Mouse (Mus musculus): Measurements from ENCODE around the gene Ndufaf8. TPM values are rescaled to one million over a fixed set of nuclear protein-coding genes. Genes with fewer than 3 reads are reported as not detected.

The Ndufaf8 gene
- polyA plus RNA-seq, 1 experiment from 2014 or later = 98.9 TPM

- H3K9ac ChIP-seq (replicated peaks; ENCODE audit: low read length) = no peak overlapping the region
- no peaks in the 10 kb centered on the region; the same call in 1 of the 2 replicates for H3K4me1 ChIP-seq (ENCODE audit: insufficient read depth, low read length)
- no peak overlapping the region for H3K4me2 ChIP-seq (replicated peaks; ENCODE audit: low read depth, low read length)
- H3K27ac ChIP-seq (ENCODE audit: low read length) = no peak overlapping the region
- WGBS = 91% methylated on average over 11 of the region's 11 CpGs
- ATAC-seq (ENCODE audit: low FRiP score, low TSS enrichment) = no peak
- no peak overlapping the region for H3K4me3 ChIP-seq (ENCODE audit: low read length)
- no peaks in the 10 kb centered on the region for H3K9me3 ChIP-seq (ENCODE audit: low read length)
- H3K36me3 ChIP-seq (ENCODE audit: insufficient read depth, low read length) = peaks cover 5% of the 10 kb centered on the region; the same call in 1 of the 2 replicates
- H3K27me3 ChIP-seq (ENCODE audit: insufficient read depth, low read length) = no peaks in the 10 kb centered on the region
Measured at GRCm38 (mm10) chr11:120064668-120065040, 34.1 kb upstream of the Ndufaf8 start.

DNA sequence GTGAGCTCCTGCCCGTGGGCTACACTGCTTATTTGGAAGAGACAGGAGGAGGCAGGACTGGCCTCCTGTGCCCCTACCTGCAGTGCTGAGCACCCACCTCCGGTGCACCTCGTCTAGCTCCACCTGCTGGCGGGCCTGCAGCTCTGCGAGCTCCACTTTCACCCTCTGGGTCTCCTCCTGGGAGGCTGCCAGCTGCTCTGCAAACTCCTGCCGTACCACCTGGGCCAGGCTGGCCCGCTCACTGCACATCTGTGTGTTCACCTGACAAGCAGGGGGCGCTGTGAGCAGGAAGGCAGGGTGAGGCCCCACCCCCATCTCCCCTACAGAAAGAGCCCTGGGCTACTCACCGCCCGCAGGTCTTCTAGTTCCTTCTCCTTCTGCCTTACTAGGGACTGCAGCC, 33.4 kb upstream of the Ndufaf8 start:
- peak; percentile 32 for ATAC-seq (ENCODE audit: low FRiP score, low TSS enrichment)

GRCm38 (mm10) chr11:120067834-120068233, 30.9 kb upstream of the Ndufaf8 start:
- no peaks in the 10 kb centered on the region for H3K9me3 ChIP-seq (ENCODE audit: low read length)
- ATAC-seq (ENCODE audit: low FRiP score, low TSS enrichment) = no peak
- H3K4me3 ChIP-seq (ENCODE audit: low read length) = no peak overlapping the region
- H3K4me1 ChIP-seq (ENCODE audit: insufficient read depth, low read length) = no peaks in the 10 kb centered on the region
- no peaks in the 10 kb centered on the region for H3K27me3 ChIP-seq (ENCODE audit: insufficient read depth, low read length)
- H3K9ac ChIP-seq (replicated peaks; ENCODE audit: low read length) = no peak overlapping the region
- H3K36me3 ChIP-seq (ENCODE audit: insufficient read depth, low read length) = peaks cover 23% of the 10 kb centered on the region
- 55% methylated on average over 17 of the region's 17 CpGs for WGBS
- H3K27ac ChIP-seq (ENCODE audit: low read length) = no peak overlapping the region
- H3K4me2 ChIP-seq (replicated peaks; ENCODE audit: low read depth, low read length) = no peak overlapping the region

More for the DNA sequence above, 33.4 kb upstream of the Ndufaf8 start:
- Histone ChIP-seq H3K9me3 (ENCODE audit: low read length) (no peaks in the 10 kb centered on the region), H3K4me3 (ENCODE audit: low read length) (no peak overlapping the region), H3K4me2 (replicated peaks; ENCODE audit: low read depth, low read length) (no peak overlapping the region), H3K36me3 (ENCODE audit: insufficient read depth, low read length) (peaks cover 7% of the 10 kb centered on the region; the same call in 1 of the 2 replicates), H3K9ac (replicated peaks; ENCODE audit: low read length) (no peak overlapping the region), H3K4me1 (ENCODE audit: insufficient read depth, low read length) (no peaks in the 10 kb centered on the region; the same call in 1 of the 2 replicates), H3K27ac (ENCODE audit: low read length) (no peak overlapping the region), H3K27me3 (ENCODE audit: insufficient read depth, low read length) (no peaks in the 10 kb centered on the region)
- WGBS = 39% methylated on average over 10 of the region's 10 CpGs

GRCm38 (mm10) chr11:120069261-120069660, 29.5 kb upstream of the Ndufaf8 start:
- no peak for ATAC-seq (ENCODE audit: low FRiP score, low TSS enrichment)
- Histone ChIP-seq H3K4me3 (ENCODE audit: low read length) (no peak overlapping the region), H3K4me1 (ENCODE audit: insufficient read depth, low read length) (no peaks in the 10 kb centered on the region), H3K9ac (replicated peaks; ENCODE audit: low read length) (no peak overlapping the region), H3K9me3 (ENCODE audit: low read length) (no peaks in the 10 kb centered on the region), H3K4me2 (replicated peaks; ENCODE audit: low read depth, low read length) (no peak overlapping the region), H3K27me3 (ENCODE audit: insufficient read depth, low read length) (no peaks in the 10 kb centered on the region), H3K27ac (ENCODE audit: low read length) (no peak overlapping the region), H3K36me3 (ENCODE audit: insufficient read depth, low read length) (peaks cover 26% of the 10 kb centered on the region)
- 31% methylated on average over 11 of the region's 11 CpGs for WGBS

DNA sequence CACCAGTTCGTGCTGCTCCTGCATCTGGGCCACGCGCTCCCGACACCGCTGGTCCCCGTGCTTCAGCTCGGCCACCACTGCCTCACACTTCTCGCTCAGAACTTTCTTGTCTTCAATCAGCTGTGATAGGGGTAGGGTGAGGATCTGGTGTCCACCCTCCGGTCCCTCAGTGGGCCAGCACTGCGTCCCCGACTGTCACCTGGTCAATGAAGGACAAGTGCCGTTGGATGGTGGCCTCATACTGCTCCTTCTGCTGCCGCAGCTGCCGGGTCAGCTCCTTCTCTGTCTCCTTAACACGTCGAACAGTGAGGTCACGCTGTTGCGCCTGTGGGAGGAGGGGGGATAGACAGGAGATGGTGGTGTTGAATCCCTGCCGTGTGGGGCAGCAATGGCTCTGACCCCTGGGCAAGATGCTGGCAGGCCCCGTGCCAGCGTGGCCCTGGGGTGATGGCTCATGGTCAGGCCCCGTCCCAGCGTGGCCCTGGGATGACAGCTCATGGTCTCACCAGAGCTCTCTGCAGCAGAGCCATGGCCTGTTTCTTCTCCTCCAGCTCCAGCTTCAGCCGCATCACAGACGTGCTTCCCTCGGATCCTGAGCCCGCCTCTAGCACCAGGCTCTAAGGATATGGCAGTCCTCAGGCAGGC, 28.3 kb upstream of the Ndufaf8 start:
- ATAC-seq (ENCODE audit: low FRiP score, low TSS enrichment) = no peak
- Histone ChIP-seq H3K9ac (replicated peaks; ENCODE audit: low read length) (no peak overlapping the region), H3K9me3 (ENCODE audit: low read length) (no peaks in the 10 kb centered on the region), H3K27ac (ENCODE audit: low read length) (no peak overlapping the region), H3K36me3 (ENCODE audit: insufficient read depth, low read length) (peaks cover 23% of the 10 kb centered on the region), H3K4me3 (ENCODE audit: low read length) (no peak overlapping the region), H3K27me3 (ENCODE audit: insufficient read depth, low read length) (no peaks in the 10 kb centered on the region), H3K4me1 (ENCODE audit: insufficient read depth, low read length) (no peaks in the 10 kb centered on the region), H3K4me2 (replicated peaks; ENCODE audit: low read depth, low read length) (no peak overlapping the region)
- 91% methylated on average over 27 of the region's 27 CpGs for WGBS

DNA sequence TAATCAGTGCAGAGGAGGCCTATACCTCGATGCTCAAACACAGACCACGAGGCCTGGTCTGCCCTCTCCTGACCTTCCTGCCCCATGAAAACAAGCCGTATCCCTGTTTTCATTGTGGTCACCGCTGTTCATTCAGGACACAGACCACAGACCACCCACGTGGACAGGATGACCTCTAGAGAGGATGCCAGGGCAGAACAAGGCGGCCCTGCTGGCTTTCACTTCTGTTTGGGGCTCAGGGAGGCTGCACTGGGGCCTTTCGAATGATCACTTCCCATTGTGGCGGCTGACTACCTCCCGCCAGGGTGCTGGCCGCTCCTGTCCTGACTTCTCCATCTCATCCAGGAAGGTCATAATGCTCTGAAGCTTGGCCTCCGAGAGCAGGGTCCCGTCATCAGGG, 27.7 kb upstream of the Ndufaf8 start:
- Histone ChIP-seq H3K36me3 (ENCODE audit: insufficient read depth, low read length) (peaks cover 29% of the 10 kb centered on the region), H3K9ac (replicated peaks; ENCODE audit: low read length) (no peak overlapping the region)

DNA sequence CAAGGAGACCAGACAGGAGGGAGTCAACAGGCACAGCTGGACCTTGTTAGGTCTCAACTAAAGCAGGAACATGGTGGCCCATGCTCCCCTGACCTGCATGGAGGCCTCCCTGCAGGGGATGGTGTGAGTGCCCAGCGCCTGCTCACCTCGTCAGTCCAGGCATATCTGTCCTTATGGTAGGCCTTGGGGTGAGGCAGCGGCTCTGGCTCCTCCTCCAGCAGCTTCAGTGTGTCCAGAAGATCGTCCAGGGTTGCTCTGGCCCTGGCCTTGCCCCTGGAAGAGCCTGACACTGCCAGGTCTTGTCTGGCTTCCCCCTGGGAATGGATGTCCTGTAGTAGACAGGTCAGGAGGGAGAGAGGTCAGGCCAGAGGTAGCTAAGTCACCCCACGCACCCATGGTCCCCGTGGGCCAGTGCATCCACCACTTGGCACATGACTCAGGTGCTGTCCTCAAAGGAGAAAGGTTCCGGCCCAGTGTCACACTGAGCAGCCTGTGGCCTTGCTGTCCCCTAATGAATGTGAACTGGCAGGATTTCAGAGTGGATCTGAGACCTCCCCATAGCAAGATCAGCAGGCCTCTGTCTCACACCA, 26.9 kb upstream of the Ndufaf8 start:
- H3K9ac ChIP-seq (replicated peaks; ENCODE audit: low read length) = no peak overlapping the region; the same call in 1 of the 2 replicates
- no peaks in the 10 kb centered on the region for H3K4me1 ChIP-seq (ENCODE audit: insufficient read depth, low read length)
- peaks cover 35% of the 10 kb centered on the region for H3K36me3 ChIP-seq (ENCODE audit: insufficient read depth, low read length)
- H3K4me2 ChIP-seq (replicated peaks; ENCODE audit: low read depth, low read length) = no peak overlapping the region
- WGBS = 80% methylated on average over 7 of the region's 7 CpGs
- H3K27ac ChIP-seq (ENCODE audit: low read length) = no peak overlapping the region
- no peaks in the 10 kb centered on the region for H3K27me3 ChIP-seq (ENCODE audit: insufficient read depth, low read length)
- H3K9me3 ChIP-seq (ENCODE audit: low read length) = no peaks in the 10 kb centered on the region
- ATAC-seq (ENCODE audit: low FRiP score, low TSS enrichment) = no peak
- H3K4me3 ChIP-seq (ENCODE audit: low read length) = no peak overlapping the region

More for the DNA sequence above, 27.7 kb upstream of the Ndufaf8 start:
- H3K4me1 ChIP-seq (ENCODE audit: insufficient read depth, low read length) = no peaks in the 10 kb centered on the region
- H3K27ac ChIP-seq (ENCODE audit: low read length) = no peak overlapping the region
- no peak for ATAC-seq (ENCODE audit: low FRiP score, low TSS enrichment)
- H3K4me2 ChIP-seq (replicated peaks; ENCODE audit: low read depth, low read length) = no peak overlapping the region
- no peak overlapping the region for H3K4me3 ChIP-seq (ENCODE audit: low read length)
- 52% methylated on average over 12 of the region's 12 CpGs for WGBS
- no peaks in the 10 kb centered on the region for H3K27me3 ChIP-seq (ENCODE audit: insufficient read depth, low read length)
- no peaks in the 10 kb centered on the region for H3K9me3 ChIP-seq (ENCODE audit: low read length)

- H3K4me2 ChIP-seq (replicated peaks; ENCODE audit: low read depth, low read length) = no peak overlapping the region
- no peak overlapping the region for H3K27ac ChIP-seq (ENCODE audit: low read length)
- WGBS = 89% methylated on average over 9 of the region's 9 CpGs
- no peaks in the 10 kb centered on the region for H3K27me3 ChIP-seq (ENCODE audit: insufficient read depth, low read length)
- H3K4me1 ChIP-seq (ENCODE audit: insufficient read depth, low read length) = no peaks in the 10 kb centered on the region
- H3K9me3 ChIP-seq (ENCODE audit: low read length) = no peaks in the 10 kb centered on the region
- no peak overlapping the region for H3K4me3 ChIP-seq (ENCODE audit: low read length)
- ATAC-seq (ENCODE audit: low FRiP score, low TSS enrichment) = no peak
- H3K9ac ChIP-seq (replicated peaks; ENCODE audit: low read length) = no peak overlapping the region
- H3K36me3 ChIP-seq (ENCODE audit: insufficient read depth, low read length) = peaks cover 39% of the 10 kb centered on the region
Measured at GRCm38 (mm10) chr11:120072986-120073647, 25.6 kb upstream of the Ndufaf8 start.

- no peak overlapping the region for H3K4me2 ChIP-seq (replicated peaks; ENCODE audit: low read depth, low read length)
- H3K27me3 ChIP-seq (ENCODE audit: insufficient read depth, low read length) = no peaks in the 10 kb centered on the region
- H3K9me3 ChIP-seq (ENCODE audit: low read length) = no peaks in the 10 kb centered on the region
- no peak overlapping the region for H3K4me3 ChIP-seq (ENCODE audit: low read length)
- 76% methylated on average over 3 of the region's 3 CpGs for WGBS
- H3K9ac ChIP-seq (replicated peaks; ENCODE audit: low read length) = no peak overlapping the region
- no peak overlapping the region for H3K27ac ChIP-seq (ENCODE audit: low read length)
- no peak for ATAC-seq (ENCODE audit: low FRiP score, low TSS enrichment)
- no peaks in the 10 kb centered on the region for H3K4me1 ChIP-seq (ENCODE audit: insufficient read depth, low read length)
- H3K36me3 ChIP-seq (ENCODE audit: insufficient read depth, low read length) = peaks cover 47% of the 10 kb centered on the region
Measured at GRCm38 (mm10) chr11:120076191-120076590, 22.5 kb upstream of the Ndufaf8 start.

DNA sequence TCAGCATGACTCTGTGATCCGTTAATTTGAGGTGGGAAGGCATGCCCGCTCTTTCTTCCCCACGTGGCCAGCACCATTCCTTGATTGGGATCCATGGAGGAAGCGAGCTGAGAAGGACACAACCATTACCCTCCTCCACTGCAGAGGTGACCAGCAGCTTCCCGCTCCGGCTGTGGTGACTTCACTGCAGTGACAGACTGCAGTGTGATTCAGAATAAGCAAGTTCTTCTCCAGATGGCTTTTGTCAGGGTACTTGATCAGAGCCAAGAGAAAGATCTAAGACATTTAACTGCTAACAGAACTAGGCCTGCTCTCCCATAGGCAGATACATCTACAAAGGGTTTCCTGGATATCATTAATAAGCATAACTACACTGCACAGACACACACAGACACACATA, 18.4 kb upstream of the Ndufaf8 start:
- 80% methylated on average over 6 of the region's 6 CpGs for WGBS
- ATAC-seq (ENCODE audit: low FRiP score, low TSS enrichment) = no peak

More for the DNA sequence above, 18.4 kb upstream of the Ndufaf8 start:
- H3K27ac ChIP-seq (ENCODE audit: low read length) = no peak overlapping the region
- H3K36me3 ChIP-seq (ENCODE audit: insufficient read depth, low read length) = peaks cover 40% of the 10 kb centered on the region
- no peak overlapping the region for H3K4me2 ChIP-seq (replicated peaks; ENCODE audit: low read depth, low read length)
- H3K9ac ChIP-seq (replicated peaks; ENCODE audit: low read length) = no peak overlapping the region
- no peaks in the 10 kb centered on the region for H3K27me3 ChIP-seq (ENCODE audit: insufficient read depth, low read length)
- H3K9me3 ChIP-seq (ENCODE audit: low read length) = no peaks in the 10 kb centered on the region
- H3K4me3 ChIP-seq (ENCODE audit: low read length) = no peak overlapping the region
- peaks cover 3% of the 10 kb centered on the region for H3K4me1 ChIP-seq (ENCODE audit: insufficient read depth, low read length)

Measured in kidney, embryonic 16.5 days (tissue).